Mouse (Mus musculus): ENCODE results near the gene Ccdc163.
"Not testable (repeated sequence)": the region's sequence is repeated elsewhere in the genome, so short reads cannot be mapped to it uniquely, and the experiment has no call there.

Gene Ccdc163

DNA sequence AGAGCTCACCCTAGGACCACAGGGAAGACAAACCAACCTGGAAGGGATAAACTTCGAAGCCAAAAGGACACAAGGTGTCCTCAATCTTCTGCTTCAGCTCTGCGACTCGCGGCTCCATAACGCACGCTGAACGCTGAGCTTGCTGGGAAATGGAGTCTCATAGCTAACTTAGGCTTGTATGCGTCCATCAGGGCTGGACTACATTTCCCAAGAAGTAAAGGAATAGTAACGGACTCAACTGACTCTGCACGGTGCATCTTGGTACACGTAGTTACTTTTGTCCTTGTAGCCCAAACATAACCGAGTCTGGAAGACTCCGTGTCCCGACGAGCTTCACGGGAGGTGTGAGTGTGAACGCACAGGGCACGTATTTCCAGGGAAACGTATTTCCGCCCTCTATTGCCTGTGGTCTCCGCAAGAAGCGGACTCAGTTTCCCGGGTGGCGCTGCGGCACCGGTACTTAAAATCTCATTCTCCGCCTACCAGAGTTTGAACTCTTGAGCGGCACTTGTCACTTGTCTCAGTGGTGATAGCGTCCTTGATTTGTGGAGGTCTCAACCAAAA lies at the start of gene Ccdc163, which contains the start of gene Mmachc:
Ccdc163 (plus strand) TSS at position 309 of the 564 bp plus-strand sequence.
Mmachc (minus strand) TSS at position 206 of the 564 bp plus-strand sequence.
- DNase-seq (ENCODE audit: low read depth, low spot score): peak; percentile 99

DNA sequence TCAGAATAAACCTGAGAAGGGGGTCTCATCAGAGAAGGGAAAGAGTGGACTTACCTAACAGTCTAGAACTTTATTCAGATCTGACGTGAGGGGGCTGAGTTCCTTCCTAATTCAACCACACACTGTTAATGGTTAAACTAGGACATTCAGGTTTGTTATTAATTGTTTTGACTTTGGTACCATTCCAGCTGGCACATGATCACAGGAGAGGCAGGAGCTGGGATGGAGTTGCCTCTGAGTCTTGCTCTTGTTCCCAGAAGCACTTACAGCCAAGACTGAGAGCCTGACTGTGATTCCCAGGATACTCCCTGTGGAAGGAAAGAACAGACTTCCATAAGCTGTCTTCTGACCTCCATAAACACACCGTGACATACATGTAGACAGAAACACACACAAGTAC lies 48.8 kb upstream of the Ccdc163 start:
- DNase-seq (ENCODE audit: low read depth, low spot score): no peak

DNA sequence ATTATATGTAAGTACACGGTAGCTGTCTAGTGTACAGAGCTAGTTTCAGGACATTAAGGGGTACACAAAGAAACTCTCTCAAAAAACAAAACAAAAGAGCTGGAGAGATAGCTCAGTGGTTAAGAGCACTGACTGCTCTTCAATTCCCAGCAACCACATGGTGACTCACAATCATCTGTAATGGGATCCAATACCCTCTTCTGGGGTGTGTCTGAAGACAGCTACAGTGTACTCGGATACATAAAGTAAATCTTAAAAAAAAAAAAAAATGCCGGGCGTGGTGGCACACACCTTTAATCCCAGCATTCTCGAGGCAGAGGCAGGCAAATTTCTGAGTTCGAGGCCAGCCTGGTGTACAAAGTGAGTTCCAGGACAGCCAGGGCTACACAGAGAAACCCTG lies 48.4 kb upstream of the Ccdc163 start:
- DNase-seq (ENCODE audit: low read depth, low spot score): peak; percentile 55

DNA sequence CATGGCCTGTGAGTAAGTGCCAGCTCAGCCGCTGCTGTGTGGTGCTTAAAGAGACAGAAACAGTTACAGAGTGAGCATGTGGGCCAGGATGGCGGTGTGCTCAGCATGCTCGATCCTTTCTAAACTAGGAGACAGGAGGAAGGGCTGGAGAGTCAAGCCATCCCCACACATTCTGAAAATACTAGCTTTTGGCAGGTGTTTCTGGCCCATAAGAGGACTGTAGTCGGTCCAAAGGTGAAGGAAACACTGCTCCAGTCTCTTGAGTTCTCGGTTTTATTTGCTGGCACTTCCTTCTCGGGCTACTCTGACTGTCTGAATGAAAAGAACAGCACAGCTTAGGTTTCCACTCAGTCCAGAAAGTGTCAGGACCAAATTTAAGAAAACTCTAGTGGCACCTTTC lies 47.5 kb upstream of the Ccdc163 start:
- DNase-seq (ENCODE audit: low read depth, low spot score): no peak

DNA sequence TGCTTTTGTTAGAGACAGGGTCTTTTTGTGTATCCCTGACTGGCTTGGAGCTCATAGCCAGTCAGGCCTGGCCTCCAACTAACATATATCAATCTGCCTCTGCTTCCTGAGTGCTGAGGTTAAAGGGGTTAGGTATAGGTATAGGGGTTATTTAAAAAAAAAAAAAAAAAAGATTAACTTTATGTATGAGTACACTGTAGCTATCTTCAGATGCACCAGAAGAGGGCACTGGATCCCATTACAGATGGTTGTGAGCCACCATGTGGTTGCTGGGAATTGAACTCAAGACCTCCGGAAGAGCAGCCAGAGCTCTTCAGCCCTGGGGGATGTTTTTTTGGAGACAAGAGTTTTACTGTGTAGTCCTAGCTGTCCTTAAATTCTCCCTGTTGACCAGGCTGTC lies 46.3 kb upstream of the Ccdc163 start:
- no peak for DNase-seq (ENCODE audit: low read depth, low spot score)

DNA sequence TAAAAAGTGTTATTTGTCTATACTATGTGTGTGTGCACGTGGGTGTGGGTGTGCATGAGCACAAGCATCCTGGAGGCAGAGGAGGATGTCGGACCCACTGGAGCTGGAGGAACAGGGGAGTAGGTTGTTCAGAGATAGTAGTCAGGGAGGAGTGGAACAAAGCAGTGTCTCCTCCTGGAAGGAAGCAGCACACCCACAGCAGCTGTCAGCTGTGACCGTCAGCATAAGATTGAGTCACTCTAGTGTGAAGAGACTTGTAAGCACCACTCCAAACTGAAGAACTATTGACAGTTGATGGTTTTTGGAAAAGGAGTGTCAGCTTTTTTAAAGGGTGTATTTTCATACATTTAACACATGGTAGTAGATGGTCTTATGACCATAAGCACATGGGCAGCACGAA lies 41.7 kb upstream of the Ccdc163 start:
- no peak for DNase-seq (ENCODE audit: low read depth, low spot score)

DNA sequence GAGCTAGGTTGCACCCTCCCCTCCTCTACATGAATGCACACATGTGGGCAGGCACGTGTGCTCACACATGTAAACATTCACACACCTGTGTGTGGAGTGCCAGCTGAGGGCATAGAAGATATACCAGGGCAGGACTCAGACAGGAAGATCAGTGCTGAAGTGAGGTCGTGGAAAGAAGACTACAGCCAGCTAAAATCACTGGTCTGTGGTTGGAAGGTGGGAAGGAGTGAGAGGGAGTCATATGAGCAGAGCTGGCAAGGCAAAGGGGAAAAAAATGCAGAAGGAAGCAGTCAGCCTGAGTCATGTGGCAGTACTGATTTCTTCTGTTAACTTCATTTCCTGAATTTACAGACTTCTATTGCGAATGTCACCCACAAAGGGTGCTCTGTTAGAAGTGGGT lies 40.2 kb upstream of the Ccdc163 start:
- DNase-seq (ENCODE audit: low read depth, low spot score): peak; percentile 86

DNA sequence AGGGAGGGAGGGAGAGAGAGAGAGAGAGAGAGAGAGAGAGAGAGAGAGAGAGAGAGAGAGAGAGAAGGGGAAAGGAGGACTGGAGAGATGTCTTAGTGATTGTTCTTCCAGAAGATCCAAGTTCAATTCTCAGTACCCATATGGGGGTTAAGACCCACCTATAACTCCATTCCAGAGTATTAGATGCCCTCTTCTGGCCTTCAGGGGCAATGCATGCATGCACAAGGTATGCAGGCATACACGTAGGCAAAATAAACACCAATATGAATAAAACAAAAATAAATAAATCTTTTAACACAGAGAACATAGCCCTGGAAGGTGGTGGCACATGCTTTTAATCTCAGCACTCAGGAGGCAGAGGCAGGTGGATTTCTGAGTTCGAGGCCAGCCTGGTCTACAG lies 39.0 kb upstream of the Ccdc163 start:
- no peak for DNase-seq (ENCODE audit: low read depth, low spot score)

DNA sequence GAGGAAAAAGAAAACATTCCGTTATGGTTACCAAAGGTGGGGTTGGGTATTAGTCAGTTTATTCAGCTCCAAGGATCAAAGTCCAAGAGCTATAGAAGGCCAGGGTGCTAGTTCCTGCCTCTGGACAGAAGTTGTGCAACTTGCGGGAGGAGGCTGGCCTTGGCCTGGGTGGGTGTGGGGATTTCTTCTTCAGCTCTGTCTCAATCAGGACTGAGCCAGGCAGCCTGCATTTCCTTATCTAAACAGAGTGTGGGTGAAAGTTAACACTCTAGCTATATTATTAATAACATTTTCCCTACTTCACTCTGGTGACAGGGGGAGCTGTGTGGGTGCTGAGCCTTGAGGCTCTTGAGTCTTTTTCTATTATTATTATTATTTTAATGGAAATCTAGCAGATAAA lies 35.5 kb upstream of the Ccdc163 start:
- DNase-seq (ENCODE audit: low read depth, low spot score): peak; percentile 78

DNA sequence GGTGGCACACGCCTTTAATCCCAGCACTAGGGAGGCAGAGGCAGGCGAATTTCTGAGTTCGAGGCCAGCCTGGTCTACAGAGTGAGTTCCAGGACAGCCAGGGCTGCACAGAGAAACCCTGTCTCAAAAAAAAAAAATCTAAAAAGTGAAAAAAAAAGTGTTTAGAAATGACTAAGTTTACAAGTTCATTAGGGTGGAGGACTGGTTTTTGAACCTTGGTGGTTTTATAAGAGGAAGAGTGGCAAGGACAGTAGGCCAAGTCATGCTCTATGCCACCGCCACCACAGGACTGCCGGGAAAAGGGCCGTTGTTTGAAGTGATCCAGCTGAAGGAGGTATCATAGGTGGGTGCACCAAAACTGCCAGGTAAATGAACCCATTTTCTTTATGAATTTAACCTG lies 33.5 kb upstream of the Ccdc163 start:
- DNase-seq (ENCODE audit: low read depth, low spot score): not testable (repeated sequence)

DNA sequence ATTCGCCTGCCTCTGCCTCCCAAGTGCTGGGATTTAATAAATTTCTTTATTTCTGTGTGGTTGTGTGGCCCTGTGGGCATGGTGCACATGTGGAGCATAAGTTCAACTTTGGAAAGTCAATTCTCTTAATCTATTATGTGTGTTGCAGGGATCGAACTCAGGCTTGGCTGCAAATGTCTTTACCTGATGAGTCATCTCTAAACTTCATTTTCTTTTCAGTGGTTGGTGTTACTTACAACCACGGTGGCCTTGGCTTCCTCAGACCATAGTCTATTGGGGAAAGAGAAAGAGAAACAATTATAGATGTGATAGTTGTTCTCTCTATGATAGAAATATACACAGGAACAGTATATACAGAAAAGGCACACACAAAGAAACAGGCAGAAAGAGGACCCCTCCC lies 32.3 kb upstream of the Ccdc163 start:
- peak; percentile 47 for DNase-seq (ENCODE audit: low read depth, low spot score)

DNA sequence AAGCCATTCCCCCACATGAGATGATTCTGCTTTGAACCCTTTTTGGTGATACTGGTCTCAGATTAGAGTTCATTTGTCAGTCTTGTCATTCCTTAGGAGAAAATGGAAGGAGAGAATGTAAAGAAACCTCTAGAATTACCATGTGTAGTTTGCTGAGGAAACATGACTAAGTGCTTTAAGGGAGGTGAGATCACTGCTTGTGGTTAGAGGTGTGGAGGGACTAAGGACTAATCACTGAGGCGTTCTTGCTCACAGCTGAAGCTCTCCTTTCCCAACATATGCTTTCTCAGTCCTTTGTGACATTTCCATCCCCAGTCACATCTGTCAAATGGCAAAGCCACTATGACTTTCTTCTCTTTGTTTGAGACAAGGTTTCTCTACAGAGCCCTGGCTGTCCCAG lies 30.5 kb upstream of the Ccdc163 start:
- no peak for DNase-seq (ENCODE audit: low read depth, low spot score)

DNA sequence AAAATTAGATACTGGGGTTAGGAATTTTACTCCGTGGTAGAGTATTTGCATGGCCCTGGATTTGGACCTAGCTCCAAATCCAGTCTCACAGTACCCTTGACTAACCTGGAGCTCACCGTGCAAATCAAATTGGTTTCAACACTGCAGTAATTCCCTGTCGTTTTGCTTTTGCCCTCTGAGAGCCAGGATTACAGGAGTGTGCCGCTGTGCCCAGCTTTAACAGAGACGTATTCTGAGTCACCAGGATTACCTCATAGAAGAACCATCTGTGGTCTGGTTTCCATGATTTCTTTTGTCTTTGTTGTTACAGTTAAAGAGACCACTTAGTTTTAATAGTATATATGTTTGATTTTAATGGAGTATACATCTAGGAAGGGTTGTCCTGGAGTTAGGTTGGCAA lies 29.2 kb upstream of the Ccdc163 start:
- DNase-seq (ENCODE audit: low read depth, low spot score): peak; percentile 71

DNA sequence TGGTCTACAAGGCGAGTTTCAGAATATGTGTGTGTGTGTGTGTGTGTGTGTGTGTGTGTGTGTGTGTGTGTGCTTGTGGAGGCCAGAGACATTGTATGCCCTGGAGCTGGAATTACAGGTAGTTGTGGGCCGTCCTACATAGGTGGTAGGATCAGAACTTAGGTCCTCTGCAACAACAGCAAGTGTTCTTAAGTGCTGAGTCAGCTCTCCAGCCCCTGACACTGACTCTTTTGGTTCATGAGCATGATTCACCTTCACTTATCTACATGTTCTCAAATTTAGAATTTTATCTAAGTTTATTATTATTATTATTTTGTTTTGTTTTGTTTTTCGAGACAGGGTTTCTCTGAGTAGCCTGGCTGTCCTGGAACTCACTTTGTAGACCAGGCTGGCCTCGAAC lies 27.8 kb upstream of the Ccdc163 start:
- DNase-seq (ENCODE audit: low read depth, low spot score): not testable (repeated sequence)

DNA sequence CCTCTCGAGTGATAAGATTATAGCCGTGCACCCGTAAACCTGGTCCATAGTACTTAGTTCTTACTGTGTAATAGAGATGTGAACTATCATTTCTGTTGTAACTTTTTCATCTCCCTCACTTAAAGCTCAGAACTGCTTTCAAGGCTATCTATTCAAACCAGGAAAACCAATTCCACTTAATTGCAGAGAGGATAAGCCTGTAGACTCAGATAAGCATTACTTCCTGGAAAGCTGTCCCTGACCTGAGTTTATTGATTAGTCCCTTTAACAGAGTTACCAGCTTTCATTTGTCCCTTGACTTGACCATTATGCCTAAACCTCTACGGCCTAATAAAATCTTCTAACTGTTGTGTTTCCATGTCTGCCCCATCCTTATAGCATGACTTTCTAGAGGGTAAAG lies 24.4 kb upstream of the Ccdc163 start:
- DNase-seq (ENCODE audit: low read depth, low spot score): no peak

DNA sequence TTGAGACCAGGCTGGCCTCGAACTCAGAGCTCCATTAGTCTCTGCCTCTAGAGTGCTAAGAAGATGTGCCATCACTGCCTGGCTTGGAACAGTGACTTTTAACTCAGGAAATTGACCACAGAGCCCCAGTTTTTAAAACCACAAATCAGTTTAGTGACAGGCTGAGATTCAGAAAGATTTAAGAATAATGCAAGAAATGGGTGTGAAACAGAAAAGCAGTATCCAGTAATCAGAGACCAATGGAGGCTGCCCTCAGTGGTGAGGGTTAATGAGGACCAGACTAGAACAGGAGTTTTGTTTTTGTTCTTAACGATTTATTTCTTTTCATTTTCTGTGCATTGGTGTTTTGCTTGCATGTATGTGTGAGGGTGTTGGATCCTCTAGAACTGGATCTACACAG lies 23.6 kb upstream of the Ccdc163 start:
- DNase-seq (ENCODE audit: low read depth, low spot score): no peak

DNA sequence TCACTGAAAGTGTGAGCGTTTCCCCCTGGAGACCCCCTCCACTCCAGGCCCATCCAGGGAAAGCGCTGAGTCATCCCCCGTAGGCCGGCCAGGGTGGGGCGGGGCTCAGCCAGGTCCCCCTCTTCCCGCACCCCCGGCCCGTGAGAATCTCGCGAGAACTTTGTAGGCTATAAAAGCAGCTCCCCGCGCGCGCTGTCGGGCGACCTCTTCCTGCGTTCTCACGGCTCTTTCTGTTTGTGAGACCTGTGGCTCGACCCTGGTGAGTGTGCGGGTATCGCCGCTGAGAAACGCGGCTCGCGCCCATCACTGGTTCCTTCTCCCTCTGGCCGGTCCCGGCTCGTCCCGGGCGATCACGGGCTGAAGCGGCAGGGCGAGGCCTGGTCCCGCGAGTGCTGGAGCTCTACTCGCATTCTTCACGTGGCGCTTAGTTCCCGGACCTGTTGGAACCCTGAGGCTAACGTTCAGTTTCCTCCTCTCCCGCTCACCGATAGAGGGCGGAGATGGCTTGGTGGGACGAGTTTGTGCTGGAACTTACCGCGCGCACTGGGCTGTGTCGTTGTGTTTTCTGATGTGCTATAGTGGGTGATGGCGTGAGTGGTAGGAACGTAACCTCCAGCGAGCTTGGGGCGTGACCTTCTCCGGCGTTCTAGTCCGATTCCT lies 22.8 kb upstream of the Ccdc163 start, which contains the start of gene Prdx1:
Prdx1 (plus strand) TSS at position 143 of the 660 bp plus-strand sequence.
- peak; percentile 95 for DNase-seq (ENCODE audit: low read depth, low spot score)

DNA sequence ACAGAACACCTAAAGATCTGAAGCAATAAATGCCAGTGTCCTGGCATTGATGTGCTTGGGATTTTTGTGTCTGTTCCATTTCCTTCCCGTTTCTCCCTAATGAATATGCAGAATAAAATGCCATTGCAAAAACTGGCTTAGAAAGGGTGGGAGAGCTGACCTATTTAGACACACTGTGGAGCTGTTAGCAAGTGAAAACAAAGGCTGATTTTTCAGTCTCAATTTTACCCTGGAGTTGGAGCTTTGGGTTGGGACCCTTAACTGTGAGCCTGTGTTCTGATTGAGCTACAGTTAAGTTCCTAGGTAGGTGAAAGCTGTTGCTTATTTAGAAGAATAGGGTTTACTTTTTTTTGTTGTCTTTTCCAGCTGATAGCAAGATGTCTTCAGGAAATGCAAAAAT lies 21.3 kb upstream of the Ccdc163 start:
- no peak for DNase-seq (ENCODE audit: low read depth, low spot score)

DNA sequence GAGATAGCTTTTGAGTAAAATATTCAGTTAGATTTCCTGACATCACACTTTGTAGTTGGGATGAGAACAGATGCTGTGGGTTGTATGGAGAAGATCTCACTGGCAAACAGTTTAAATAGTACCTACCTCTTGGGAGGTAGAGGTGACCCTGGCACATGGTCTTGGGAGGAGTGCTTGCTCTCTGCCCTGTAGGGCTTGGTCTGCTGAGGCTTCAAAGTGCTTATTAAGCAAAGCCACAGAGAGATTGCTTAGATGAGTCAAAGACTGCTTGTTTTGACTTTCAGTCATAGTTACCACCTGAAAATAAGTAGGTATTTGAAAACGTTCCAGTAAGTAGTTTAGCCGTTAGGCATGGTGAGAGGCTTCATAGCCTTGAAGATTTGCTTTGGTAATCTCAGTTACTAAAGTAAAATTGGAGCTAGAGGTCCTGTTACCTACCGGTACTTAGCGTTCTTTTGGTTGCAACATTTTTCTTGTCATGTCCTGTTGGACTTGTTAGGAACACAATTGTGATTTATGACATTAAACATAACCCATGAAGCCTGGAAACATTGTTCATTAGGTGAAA lies 18.9 kb upstream of the Ccdc163 start:
- DNase-seq (ENCODE audit: low read depth, low spot score): no peak

DNA sequence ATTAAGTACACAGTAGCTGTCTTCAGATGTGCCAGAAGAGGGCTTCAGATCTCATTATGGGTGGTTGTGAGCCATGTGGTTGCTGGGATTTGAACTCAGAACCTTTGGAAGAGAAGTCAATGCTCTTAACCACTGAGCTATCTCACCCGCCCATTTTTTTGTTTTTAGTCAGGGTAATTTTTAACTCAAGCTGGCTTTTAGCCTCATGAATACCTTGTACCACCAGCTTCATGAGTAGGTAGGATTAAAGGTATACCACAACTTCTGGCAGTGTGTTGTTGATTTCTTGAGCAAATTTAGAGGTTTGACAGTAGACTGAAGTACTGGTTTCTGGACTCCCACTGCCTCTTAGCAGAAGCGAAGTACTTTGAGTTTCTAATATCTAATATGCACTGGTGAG lies 16.2 kb upstream of the Ccdc163 start:
- DNase-seq (ENCODE audit: low read depth, low spot score): no peak

DNA sequence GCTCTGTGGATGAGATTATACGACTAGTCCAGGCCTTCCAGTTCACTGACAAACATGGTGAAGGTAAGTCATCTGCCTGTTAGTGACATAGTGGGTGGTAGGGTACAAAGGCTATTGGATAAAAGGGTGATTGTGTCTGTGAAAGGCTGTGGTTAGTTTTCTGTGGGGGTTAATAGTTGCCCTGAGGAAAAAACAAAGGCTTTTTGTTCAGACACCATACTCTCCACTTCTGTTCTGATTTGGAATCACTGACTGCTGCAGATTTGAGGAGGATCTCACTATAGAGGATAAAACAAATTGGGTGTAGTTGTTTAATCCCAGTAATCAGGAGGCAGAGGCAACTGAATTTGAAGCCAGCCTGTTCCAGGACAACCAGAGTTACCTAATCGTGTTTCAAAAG lies 14.5 kb upstream of the Ccdc163 start:
- DNase-seq (ENCODE audit: low read depth, low spot score): no peak

DNA sequence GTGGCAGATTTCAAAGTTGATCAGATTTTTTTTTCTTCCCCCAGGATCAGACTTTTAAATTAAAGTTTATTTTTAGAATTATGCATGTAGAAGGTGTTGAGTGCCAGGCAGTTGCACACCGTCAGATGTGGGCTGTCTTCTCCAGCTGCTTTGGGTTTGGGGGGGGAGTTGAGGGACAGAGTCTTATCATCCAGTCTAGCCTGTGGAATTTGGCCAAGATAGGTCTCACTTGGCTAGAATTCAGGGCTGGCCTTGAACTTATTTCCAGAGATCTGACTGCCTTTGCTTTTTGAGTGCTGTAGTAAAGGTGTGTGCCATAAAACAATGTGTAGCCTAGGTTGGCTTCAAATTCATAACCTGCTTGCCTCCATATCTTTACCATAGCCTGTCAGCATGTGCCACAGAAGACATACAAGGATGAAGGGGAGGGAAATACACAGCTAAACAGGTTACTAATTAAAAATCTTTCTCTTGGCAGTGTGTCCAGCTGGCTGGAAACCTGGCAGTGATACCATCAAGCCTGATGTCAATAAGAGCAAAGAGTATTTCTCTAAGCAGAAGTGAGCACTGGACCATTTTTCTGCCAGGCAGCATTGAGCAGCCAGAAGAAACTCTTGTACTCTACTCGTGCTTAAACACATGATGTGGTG lies 9.5 kb upstream of the Ccdc163 start:
- no peak for DNase-seq (ENCODE audit: low read depth, low spot score)

DNA sequence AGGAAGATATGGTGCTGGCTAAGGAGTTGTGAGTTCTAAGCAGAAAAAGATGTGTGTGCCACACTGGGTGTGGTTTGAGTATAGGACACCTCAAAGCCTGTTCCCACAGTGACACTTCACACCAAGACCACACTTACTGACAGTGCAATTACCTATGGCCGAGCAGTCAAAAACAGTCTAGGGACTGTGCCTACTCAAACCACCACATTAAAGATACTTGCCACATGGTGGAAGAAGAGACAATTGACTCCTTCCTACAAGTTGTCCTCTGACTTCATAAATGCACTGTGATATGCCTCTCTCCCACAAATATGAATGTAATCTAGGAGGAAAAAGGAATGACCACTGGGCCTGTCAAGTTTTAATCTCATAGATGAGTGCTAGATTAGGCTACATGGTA lies 7.3 kb upstream of the Ccdc163 start:
- DNase-seq (ENCODE audit: low read depth, low spot score): no peak

All from 3T3-L1 (cell line).